Mouse (Mus musculus) heart, adult 2 months (tissue): Measurements from ENCODE around the gene Emc1. TPM values are rescaled to one million over a fixed set of nuclear protein-coding genes. Genes with fewer than 3 reads are reported as not detected.

ENCODE experiments used
- DNase-seq, 2 experiments: peaks; one replicate each; pipeline ENCODE4 v3.0.0; 2021
- H3K27ac ChIP-seq: fragments of 200-600 bp; 2 replicates; pipeline ENCODE4 v1.8.1; 2022
- H3K27me3 ChIP-seq: fragments of 200-500 bp; 2 replicates; pipeline ENCODE4 v1.6.1; 2012; ENCODE audit warnings: mild to moderate bottlenecking, low read length, inconsistent platforms, mixed read lengths; ENCODE audit not compliant: control insufficient read depth, insufficient read depth
- H3K36me3 ChIP-seq: fragments of 200-500 bp; 2 replicates; pipeline ENCODE4 v1.6.1; 2012; ENCODE audit warnings: low read length, inconsistent platforms; ENCODE audit not compliant: control insufficient read depth, insufficient read depth
- H3K4me1 ChIP-seq: fragments of 200-500 bp; 2 replicates; pipeline ENCODE4 v1.6.1; 2011; ENCODE audit warnings: low read length; ENCODE audit not compliant: control insufficient read depth, insufficient read depth
- H3K4me3 ChIP-seq: fragments of 200-600 bp; 2 replicates; pipeline ENCODE4 v1.8.1; 2022
- H3K79me2 ChIP-seq: fragments of 200-500 bp; replicated peaks from 2 replicates; pipeline ENCODE4 v1.6.1; 2012; ENCODE audit warnings: mild to moderate bottlenecking, inconsistent platforms, low read length, moderate library complexity, mixed read lengths; ENCODE audit not compliant: control insufficient read depth, insufficient read depth
- H3K9ac ChIP-seq: fragments of 200-500 bp; 2 replicates; pipeline ENCODE4 v1.6.1; 2012; ENCODE audit warnings: low read depth, mild to moderate bottlenecking, control low read depth, inconsistent platforms, low read length, mixed read lengths
- CTCF ChIP-seq: fragments of 200-600 bp; IDR thresholded peaks from 2 replicates; pipeline ENCODE4 v1.8.1; 2022; ENCODE audit warnings: antibody characterized with exemption, mild to moderate bottlenecking, moderate library complexity
- EP300 ChIP-seq: fragments of 200-500 bp; IDR thresholded peaks from 2 replicates; pipeline ENCODE4 v1.6.1; 2011; ENCODE audit warnings: low read depth, low read length, control low read depth; ENCODE audit not compliant: insufficient read depth
- POLR2A ChIP-seq: fragments of 200-500 bp; IDR thresholded peaks from 2 replicates; pipeline ENCODE4 v1.6.1; 2011; ENCODE audit warnings: mild to moderate bottlenecking, low read depth, low read length, control low read depth; ENCODE audit not compliant: insufficient read depth
- whole genome bisulfite sequencing: fragments of 180-500 bp; shearing (Covaris S2); methylation state at CpG from one replicate; pipeline ENCODE4 v1.1.7; 2018; 5-methylcytosine and 5-hydroxymethylcytosine counted together
- intact Hi-C: fragments of 180-260 bp; cut with DNase I; formaldehyde crosslinking; loops from one replicate; pipeline ENCODE4 v1.15.1; 2025
- polyA plus RNA-seq: library from polyadenylated mRNA; depleted of rRNA; stranded (reverse); fragments of >200 nt; gene quantifications from 2 replicates; pipeline ENCODE4 v1.2.3, GENCODE M21; 2012
- total RNA-seq, 2 experiments: library from RNA; stranded (reverse); gene quantifications; 2 replicates each; pipeline ENCODE4 v1.2.3; 2021

Gene Emc1
- total and polyA plus RNA-seq, 3 experiments, result 45.5 to 47.5 (median 47.4) TPM

DNA sequence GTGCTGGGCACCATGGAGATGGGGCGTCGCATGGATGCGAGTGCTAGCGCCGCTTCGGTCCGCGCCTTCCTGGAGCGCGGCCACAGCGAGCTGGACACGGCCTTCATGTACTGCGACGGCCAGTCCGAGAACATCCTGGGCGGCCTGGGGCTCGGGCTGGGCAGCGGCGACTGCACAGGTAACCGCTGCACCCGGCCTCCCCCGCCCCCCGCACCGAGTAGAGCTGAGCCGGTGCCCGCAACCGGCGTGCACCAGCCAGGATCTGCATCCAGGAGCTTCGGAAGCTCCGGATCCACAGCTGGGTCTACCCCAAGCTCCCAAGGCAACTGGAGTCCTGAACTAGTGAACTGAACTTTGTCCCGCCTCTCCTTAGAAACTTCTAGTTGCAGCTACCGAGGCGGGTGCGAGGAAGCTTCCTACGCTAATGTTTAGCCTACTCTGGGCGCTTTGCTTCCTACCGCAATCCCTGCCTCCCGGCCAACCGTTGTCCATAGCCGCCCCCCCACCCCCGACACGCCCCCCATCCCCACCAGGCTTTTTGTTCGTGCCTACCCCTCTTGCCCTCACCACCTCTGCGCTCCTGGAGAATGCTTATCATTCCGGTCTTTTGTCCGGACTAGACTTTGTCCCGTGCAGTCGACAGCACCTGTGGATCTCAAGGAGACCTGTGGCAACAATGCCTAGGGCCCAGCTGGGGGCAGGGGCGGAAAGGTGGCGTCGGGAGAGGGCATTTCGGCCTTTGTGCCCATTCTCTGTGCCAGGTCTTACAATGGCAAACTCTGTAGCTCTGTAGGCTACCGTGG is 41.3 kb upstream of the Emc1 start:
- no peaks in the 10 kb centered on the region for H3K27me3 ChIP-seq
- peak overlapping the region; percentile 83 for H3K27ac ChIP-seq
- H3K9ac ChIP-seq, result peak overlapping the region; percentile 93
- no peaks in the 10 kb centered on the region for H3K79me2 ChIP-seq
- intact Hi-C loops, result no loop called here
- no peak for DNase-seq
- under 1% methylated on average over 53 of the region's 53 CpGs for WGBS
- no peaks in the 10 kb centered on the region for H3K36me3 ChIP-seq
- H3K4me3 ChIP-seq, result peak overlapping the region; percentile 100
- TF ChIP-seq CTCF (no peak; the same call in 1 of the 2 replicates), POLR2A (no peak), EP300 (no peak)
- peaks cover 6% of the 10 kb centered on the region for H3K4me1 ChIP-seq

DNA sequence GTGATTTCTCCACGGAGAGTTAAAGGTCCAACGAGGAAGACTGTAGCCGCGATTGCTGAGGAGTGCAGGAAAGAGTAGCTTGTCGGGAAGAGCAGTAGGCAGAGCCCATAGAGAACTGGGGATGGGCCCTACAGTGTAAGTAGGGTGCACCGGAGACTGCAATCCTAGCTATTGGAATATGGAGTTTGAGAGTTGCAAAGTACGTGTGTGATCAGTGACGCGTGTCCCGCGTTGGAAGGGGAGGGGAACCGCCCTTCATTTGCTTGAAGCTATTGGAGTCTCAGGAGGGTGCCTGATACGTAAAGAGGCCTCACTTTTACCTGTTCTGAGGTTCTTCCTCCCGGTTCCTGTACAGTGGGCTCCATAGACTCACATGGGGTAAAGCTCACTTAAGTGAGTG is 40.7 kb upstream of the Emc1 start:
- Histone ChIP-seq H3K36me3 (no peaks in the 10 kb centered on the region), H3K27ac (no peak overlapping the region), H3K27me3 (no peaks in the 10 kb centered on the region), H3K79me2 (no peaks in the 10 kb centered on the region), H3K4me3 (peak overlapping the region; percentile 100), H3K9ac (peak overlapping the region; percentile 58), H3K4me1 (peaks cover 6% of the 10 kb centered on the region)
- WGBS, result 40% methylated on average over 14 of the region's 14 CpGs
- DNase-seq, result no peak
- intact Hi-C loops, result no loop called here
- no peak for TF ChIP-seq EP300

DNA sequence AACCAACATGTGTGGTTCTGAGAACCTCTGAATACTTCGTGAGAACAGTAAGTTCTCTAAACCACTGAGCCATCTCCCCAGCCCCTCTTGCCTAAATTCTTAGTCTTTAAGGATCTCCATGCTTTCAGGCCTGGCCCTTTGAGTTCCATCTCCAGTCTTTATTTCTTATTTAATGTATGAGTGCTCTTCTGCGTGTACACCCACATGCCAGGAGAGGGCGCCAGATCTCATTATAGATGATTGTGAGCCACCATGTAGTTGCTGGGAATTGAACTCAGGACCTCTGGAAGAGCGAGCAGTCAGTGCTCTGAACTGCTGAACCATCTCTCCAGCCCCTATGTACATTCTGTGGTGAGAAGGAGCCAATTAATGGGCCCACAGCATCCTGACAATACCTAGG is 39.8 kb upstream of the Emc1 start:
- H3K4me3 ChIP-seq, result no peak overlapping the region
- H3K27me3 ChIP-seq, result no peaks in the 10 kb centered on the region
- 70% methylated on average over 4 of the region's 4 CpGs for WGBS
- TF ChIP-seq CTCF (peak; percentile 74), EP300 (no peak)
- no peak for DNase-seq
- intact Hi-C loops, result no loop called here
- no peak overlapping the region for H3K9ac ChIP-seq
- H3K4me1 ChIP-seq, result peaks cover 6% of the 10 kb centered on the region
- H3K27ac ChIP-seq, result no peak overlapping the region
- H3K79me2 ChIP-seq, result no peaks in the 10 kb centered on the region
- H3K36me3 ChIP-seq, result no peaks in the 10 kb centered on the region

DNA sequence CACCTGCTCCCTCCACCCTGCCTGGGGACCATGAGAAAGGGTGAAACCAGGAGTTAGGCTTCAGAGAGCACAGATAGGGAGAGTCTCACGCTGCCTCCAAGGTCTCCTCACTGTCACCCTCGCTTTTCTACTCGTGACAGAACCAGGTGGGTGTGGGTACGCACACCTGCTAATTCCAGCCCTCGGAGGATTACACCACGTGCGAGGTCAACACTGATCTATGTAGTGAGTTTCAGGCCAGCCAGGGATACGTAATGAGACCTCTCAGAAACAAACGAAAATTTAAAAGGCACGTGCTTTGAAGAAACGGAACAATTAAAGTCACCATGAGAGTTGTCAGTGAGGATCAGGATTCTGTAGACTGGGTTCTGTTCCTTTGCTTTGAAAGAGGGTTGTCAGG is 33.9 kb upstream of the Emc1 start:
- H3K27ac ChIP-seq, result no peak overlapping the region
- TF ChIP-seq CTCF (no peak), EP300 (no peak), POLR2A (no peak)
- no peaks in the 10 kb centered on the region for H3K27me3 ChIP-seq
- H3K79me2 ChIP-seq, result no peaks in the 10 kb centered on the region
- H3K4me1 ChIP-seq, result no peaks in the 10 kb centered on the region
- H3K9ac ChIP-seq, result no peak overlapping the region
- 94% methylated on average over 11 of the region's 11 CpGs for WGBS
- no peak for DNase-seq
- intact Hi-C loops, result no loop called here
- no peak overlapping the region for H3K4me3 ChIP-seq
- H3K36me3 ChIP-seq, result no peaks in the 10 kb centered on the region

DNA sequence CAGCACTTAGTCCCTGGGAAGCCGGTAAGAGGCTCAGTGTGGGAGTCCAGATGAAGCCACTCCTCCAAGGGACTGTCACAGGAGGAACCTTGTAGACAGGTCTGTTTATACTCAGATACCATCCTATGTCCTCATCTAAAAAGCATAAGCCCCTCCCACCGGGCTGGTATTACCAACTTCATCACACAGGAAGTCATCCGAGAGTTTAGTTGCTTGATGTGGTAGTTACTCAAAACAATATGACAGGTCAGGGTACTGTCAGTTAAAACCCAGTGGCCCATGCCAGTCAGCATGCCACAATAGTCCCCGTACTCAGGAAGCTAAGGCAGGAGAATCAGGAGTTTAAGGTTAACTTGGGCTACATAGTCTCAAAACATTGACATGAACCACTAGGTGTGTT is 32.6 kb upstream of the Emc1 start:
- DNase-seq, result no peak
- intact Hi-C loops, result no loop called here
- H3K27ac ChIP-seq, result no peak overlapping the region
- no peaks in the 10 kb centered on the region for H3K27me3 ChIP-seq
- H3K36me3 ChIP-seq, result no peaks in the 10 kb centered on the region
- H3K79me2 ChIP-seq, result no peaks in the 10 kb centered on the region
- no peaks in the 10 kb centered on the region for H3K4me1 ChIP-seq
- no peak overlapping the region for H3K9ac ChIP-seq
- no peak overlapping the region for H3K4me3 ChIP-seq
- WGBS, result 90% methylated on average over 4 of the region's 4 CpGs
- TF ChIP-seq POLR2A, result no peak
- TF ChIP-seq EP300, result no peak
- no peak for TF ChIP-seq CTCF

DNA sequence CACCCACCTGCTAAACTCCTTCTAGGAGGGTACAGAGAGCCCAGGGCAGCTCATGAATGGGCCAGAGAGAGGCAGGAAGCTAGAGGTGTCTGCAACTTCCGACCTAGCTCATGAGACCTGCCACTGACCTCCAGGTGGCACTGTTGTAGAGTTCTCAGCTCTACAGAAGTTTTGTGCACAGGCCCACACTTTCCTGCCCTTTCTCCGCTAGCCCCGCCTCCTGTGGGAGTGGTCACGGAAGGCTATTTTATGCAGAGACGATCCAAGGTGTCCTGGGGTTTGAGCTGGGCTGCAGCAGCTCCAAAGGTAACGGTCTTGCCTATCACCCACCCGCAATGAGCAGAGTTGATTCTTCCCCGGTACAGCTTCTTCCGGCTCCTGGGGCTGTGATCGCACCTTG is 21.8 kb upstream of the Emc1 start:
- Histone ChIP-seq H3K4me1 (no peaks in the 10 kb centered on the region), H3K4me3 (no peak overlapping the region), H3K27me3 (no peaks in the 10 kb centered on the region), H3K27ac (no peak overlapping the region), H3K36me3 (no peaks in the 10 kb centered on the region), H3K9ac (no peak overlapping the region; the same call in 1 of the 2 replicates), H3K79me2 (no peaks in the 10 kb centered on the region)
- intact Hi-C loops, result no loop called here
- peak; percentile 68 to 75 for DNase-seq
- TF ChIP-seq POLR2A (peak; percentile 37; the same call in 1 of the 2 replicates), CTCF (peak; percentile 71), EP300 (0 out of 2 replicates have a peak, but pooled peaks have one; percentile 34)
- 10% methylated on average over 10 of the region's 10 CpGs for WGBS
